Mouse (Mus musculus) inflammation-experienced regulatory T-cells, adult 6 months (primary cell): ENCODE data around the gene Fastkd5. TPM values are rescaled to one million over a fixed set of nuclear protein-coding genes. Genes with fewer than 3 reads are reported as not detected.
"Not testable (repeated sequence)": the region's sequence is repeated elsewhere in the genome, so short reads cannot be mapped to it uniquely, and the experiment has no call there.

Source experiments
- ATAC-seq: one replicate; pipeline ENCODE4 v1.8.0; 2017
- polyA plus RNA-seq, 3 experiments: library from polyadenylated mRNA; unstranded; fragments of 100-300 nt; shearing (Covaris generic); gene quantifications; one replicate each; pipeline ENCODE4 v1.2.1; 2017

Fastkd5 gene
- polyA plus RNA-seq: 10 to 100 TPM in 2 of 3 experiments, 1 to 10 TPM in 1; 8.5 to 11.7 (median 10.3) TPM

DNA sequence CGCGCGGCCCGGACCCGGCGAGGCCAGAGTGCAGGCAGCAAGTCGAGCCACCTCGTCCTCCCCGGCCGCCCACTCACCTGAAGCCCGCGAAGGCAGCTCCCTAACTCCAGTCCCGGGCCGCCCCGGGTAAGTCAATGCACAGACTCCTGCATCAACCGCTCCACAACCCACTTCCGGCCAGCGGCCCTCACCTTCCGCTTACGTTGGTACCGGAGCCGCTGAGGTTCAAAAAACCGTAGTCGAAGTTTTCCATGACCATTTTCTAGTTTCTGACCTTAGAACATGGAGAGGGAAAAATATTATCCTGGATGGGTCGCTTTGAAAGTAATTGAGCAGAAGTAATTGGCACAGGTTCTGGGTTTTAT lies at the start of gene Fastkd5, which contains the start of gene Ubox5:
Gene Fastkd5, minus strand, starts transcription at position 189 of the 365 bp plus-strand sequence.
Gene Ubox5, minus strand, starts transcription at position 200 of the 365 bp plus-strand sequence.
- ATAC-seq: peak; percentile 90

DNA sequence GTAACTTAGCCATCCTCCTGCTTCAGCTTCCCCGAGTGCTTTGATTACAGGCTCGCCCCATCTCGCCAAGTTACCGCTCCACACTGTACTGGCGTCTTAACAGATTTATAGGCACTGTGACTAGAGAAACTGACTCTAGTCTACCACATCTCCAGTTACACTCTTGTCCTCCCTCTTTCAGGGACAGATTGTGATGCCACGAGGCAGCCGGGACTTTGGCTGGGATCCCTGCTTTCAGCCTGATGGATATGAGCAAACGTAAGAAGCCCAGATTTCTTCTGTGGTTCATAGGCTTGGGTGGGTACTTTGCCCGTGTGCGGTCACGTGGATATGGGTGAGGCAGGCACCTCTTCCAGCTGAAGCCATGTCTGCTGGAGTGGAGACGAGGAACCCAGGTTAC lies 49.3 kb upstream of the Fastkd5 start:
- ATAC-seq: no peak

DNA sequence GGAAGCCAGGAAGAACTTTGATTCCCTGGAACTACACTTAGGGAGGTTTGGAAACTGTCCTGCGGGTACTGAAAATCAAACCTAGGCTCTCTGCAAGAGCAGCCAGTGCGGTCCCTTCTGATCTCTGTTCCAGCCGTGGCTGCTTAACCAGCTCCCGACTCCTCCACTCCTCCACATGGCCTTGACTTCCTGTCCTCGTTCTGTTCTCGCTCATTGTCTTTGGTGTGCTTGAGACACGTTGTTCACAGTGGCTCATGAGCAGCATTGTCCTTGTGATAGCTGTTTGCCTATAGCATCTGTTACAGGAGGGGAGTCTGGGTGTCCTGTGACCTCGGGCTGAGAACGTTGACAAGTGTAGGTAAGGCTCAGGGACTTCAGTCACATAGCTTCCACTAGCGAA lies 47.4 kb upstream of the Fastkd5 start:
- ATAC-seq: no peak

DNA sequence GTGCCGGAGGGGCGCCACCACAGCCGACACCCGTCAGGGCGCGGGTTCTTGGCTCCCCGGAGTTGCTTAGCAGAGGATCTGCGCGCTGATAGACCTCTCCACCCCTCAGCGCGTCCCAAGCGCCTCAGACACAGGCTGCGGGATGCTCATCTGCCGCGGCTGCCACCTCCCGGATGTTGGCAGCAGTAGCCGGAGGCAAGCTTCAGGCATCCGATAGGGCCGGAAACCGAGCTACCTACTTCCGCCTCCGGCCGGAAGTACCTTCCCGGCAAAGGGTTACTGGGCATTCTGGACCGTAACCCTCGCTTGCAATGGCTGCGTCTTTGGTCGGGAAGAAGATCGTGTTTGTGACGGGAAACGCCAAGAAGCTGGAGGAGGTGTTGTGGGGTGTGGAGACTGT lies 37.7 kb upstream of the Fastkd5 start, which contains the start of gene Itpa:
Gene Itpa, plus strand, starts transcription at position 52 of the 400 bp plus-strand sequence.
- ATAC-seq: peak; percentile 86

DNA sequence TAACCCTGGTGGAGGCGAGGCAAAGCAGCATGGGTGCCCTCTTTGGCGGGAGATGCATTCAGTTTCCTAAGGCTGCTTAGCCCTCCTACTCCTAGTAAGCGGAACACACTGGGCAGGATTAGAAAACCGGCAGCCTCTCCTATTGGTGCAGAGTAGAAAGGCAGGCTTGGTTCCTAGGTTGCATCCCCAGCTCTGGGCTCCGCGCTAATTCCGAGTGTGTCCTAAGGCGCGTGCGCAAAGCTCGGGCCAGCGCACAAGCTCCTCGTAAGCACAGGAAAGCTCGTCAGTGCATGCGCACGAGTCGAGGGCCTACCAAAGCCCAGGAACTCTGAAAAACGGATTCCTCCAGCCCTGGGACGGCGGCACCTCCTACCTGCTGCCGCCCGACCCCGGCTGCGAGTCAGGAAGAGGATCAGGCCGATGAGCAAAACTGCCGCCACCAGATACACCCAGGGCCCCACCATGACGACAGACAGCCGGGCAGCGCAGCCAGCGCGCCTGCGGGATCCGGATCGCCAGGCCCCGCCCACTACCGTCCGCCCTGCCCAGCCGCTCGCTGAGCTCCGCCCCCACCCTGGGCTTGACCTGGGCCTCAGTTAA lies 34.4 kb upstream of the Fastkd5 start, which contains the start of gene Ddrgk1:
Gene Ddrgk1, minus strand, starts transcription at position 558 of the 600 bp plus-strand sequence.
- peak; percentile 80 for ATAC-seq

DNA sequence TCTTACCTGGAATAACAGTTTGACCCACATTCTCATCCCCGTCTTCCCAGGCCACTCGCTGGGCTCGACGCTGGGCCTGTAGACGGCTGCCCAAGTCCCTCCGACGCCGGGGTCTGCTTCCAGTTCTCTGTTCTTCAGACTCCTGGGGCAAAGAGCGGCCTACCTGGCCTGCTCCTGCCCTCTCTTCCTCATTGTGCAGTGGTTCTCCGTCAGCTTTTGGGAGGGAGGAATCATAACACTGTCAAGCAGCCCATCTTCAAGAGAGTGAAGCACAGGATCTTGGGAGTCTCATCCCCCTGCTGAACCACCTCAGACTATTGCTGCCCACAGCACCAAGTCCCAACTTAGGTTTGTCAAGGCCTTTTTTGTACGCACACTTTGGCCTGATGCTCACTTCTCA lies 33.5 kb upstream of the Fastkd5 start:
- ATAC-seq: no peak

DNA sequence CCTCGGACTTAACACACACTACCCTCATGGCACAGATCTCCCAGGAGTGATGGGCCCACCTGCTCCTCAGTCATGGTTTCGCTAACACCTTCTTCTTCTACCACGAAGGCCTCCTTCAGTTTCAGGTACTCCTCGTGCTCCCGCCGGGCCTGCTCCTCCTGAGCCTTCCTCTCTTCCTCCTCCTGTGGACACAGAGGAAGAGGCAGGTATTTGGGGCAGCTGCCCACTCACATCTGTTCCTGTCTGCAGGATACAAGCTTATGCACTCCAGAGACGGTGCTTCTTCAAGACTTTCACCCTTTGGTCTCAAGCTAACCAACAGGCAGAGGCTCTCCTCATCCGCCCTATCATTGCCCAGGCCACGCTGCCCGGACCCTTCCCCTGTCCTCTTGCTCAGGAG lies 28.7 kb upstream of the Fastkd5 start:
- ATAC-seq: no peak

DNA sequence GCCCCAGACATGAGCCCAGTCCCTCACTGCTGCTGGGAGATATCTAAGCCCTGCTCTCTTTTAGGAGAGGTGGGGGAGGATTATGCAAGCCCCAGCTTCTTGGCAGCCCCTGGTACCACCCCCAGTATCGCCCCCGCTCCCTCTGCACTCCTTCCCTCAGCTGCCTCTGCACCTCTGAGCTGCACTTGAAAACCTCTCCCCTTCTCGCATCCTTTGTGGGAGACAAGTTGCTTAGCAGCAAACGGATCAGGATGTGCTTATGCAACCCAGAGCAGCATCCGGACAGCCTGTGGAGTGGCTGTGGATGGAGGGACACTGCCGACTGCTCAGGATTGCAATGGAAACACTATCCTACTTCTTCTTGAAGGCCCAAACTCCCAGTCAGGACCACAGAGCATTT lies 27.7 kb upstream of the Fastkd5 start:
- ATAC-seq: no peak

DNA sequence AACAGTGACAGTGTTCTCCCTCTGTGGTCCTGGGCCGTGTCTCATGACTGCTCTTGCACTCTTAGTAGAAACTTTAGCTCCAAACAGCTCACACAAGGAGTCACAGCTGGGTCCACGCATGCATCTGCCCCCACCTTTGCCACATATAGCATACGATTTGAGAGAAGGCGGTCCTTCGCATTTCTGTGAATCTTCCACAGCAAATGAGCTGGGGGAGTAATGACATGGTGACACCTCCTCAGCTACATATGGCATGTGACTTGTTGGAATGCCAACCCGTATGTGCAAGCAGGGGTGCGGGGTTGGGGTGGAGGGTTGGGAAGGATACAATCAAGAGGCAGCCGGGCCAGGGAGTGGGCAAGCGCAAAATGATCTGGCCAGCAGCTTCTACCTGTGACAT lies 26.7 kb upstream of the Fastkd5 start:
- no peak for ATAC-seq

DNA sequence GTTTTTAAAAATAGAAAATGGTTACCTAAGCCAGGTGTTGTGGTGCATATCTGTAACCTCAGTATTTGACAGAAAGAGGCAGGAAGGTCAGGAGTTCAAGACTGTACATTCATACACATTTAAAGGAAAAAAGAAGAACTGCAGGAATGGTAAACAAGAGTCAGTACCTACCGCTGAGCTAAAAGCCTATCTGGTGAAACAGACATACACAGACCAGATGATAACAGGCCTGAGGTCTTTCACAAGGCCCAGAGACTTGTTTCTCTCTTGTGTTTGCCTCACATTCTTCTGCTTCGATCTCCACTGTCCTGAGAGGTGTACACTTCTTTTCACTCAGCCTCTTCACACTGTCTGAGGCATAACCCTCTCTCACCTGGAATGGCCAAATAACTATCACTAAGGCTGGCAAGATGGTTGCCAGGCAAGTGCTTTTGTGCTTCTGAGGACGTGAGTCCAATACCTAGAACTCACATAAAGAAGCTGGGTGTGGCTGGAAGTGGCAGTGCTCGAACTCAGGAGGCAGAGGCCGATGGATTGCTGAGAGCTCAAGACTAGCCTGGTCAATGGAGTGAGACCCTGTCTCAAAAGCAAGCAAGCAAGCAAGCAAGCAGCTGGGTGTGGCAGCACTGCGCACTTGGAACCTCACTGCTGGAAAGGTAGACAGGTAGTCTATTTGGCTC lies 26.0 kb upstream of the Fastkd5 start:
- no peak for ATAC-seq

DNA sequence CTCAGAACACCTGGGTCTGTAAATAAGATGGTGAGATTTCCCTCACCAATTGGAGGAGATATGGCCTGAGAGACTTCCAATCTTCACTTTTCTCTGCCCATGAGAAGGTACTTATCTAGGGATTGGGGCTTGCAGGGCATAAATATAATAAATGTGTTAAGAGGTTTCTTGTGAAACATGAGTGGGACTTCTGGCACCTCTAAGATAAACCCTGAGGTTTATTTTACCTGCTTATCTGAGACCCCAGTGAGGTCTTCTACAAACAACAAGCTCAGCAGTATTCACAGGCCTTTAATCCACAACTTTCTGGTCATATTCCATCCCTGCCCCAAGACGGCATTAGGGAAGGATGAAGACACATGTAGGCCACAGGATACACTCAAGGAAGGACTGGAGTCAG lies 23.9 kb upstream of the Fastkd5 start:
- no peak for ATAC-seq

DNA sequence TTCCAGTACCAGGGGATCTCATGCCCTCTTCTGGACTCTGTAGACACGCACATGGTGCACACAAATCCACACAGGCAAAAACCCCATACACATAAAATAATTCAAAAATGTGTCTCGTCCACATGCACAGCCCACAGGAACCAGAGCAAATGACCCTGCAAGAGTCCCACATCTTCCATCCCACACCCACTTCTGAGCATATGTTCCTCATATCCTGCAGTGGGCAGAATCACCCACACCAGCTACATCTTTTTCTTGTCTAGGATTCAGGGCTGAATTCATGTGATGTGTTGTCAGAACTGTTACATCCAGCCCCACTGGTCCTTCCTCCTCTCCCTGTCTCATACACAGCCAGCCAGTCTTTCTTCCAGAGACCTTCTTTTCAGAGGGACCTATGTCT lies 23.5 kb upstream of the Fastkd5 start:
- no peak for ATAC-seq

DNA sequence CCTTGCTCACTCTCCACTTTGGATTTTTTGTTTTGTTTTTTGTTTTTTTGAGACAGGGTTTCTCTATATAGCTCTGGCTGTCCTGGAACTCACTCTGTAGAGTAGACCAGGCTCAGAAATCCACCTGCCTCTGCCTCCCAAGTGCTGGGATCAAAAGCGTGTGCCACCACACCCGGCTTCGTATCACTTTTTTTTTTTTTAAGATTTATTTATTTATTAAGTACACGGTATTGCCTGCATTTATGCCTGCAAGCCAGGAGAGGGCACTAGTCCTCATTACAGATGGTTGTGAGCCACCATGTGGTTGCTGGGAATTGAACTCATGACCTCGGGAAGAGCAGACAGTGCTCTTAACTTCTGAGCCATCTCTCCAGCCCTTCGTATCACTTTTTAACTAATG lies 19.2 kb upstream of the Fastkd5 start:
- ATAC-seq: not testable (repeated sequence)

DNA sequence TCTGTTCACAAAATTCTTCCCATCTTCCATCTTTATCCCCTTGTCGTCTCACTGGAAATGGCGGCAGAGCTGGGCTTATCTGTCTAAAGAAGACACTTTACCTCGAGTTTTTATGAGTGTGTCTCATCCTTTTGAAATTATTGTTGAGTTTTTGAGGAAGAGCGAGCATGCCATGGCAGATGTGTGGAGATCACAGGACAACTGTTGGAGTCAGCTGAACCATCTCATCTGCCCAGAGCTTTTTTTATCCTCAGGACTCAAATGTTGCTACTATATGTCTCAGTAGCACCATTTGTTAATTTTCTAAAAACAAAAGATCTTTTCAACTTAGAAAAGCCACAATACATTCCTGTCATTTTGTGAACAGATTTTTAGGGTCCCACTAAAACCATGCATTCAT lies 15.4 kb upstream of the Fastkd5 start:
- no peak for ATAC-seq

DNA sequence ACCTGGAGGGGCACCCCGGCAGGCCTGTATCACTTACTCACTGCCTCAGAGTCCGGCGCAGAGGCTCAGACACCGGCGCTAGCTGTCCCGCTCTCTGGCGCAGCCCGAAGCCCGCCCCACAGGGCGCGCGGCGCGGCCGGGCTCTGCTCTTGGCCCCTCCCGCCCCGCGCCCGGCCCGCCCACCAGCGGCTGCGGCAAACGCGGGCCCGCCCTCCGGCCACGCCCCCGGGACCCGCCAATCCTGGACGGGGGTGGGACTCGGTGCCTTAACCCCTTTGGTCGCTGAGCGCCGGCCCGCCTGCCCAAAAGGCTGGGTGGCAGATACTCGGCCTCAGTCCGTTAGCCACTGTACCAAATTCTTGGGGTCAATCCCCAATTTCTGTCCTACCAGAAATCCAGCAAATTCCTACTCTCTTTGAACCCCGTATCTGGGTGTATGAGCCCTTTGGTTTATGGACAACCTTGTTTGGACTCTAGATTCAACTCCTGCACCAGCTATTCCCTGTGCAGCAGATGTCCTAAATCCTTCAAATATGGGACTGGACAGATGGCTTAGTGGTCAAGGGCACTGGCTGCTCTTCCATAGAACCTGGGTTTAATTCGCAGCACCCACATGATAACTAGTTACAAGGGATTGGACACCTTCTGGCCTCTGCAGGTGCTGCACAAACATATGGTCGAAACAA lies 13.0 kb upstream of the Fastkd5 start, which contains the start of gene Lzts3:
Gene Lzts3, minus strand, starts transcription at position 120 of the 686 bp plus-strand sequence.
- ATAC-seq: peak; percentile 89

DNA sequence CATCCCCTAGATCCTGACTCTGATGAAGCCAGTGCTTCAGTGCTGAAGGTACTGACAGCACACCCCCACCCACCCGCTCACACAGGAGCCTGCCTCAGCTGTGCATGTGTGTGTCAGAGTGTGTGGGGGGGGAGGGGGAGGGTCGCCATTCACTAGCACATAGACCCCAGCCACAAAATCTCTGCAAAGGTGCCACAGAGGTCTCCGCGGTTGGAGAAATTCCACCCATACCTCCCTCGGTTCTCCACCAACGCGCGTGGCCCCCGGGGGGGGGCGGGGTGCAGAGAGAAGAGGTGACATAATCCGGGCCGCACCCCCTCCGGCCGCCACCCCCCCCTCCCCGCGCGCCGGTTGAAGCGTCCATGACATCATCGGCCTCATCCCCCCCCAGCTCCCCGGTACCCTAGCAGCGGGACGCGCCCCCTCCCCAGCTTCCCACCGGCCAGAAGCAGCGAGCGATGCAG lies 12.4 kb upstream of the Fastkd5 start:
- peak; percentile 40 for ATAC-seq

DNA sequence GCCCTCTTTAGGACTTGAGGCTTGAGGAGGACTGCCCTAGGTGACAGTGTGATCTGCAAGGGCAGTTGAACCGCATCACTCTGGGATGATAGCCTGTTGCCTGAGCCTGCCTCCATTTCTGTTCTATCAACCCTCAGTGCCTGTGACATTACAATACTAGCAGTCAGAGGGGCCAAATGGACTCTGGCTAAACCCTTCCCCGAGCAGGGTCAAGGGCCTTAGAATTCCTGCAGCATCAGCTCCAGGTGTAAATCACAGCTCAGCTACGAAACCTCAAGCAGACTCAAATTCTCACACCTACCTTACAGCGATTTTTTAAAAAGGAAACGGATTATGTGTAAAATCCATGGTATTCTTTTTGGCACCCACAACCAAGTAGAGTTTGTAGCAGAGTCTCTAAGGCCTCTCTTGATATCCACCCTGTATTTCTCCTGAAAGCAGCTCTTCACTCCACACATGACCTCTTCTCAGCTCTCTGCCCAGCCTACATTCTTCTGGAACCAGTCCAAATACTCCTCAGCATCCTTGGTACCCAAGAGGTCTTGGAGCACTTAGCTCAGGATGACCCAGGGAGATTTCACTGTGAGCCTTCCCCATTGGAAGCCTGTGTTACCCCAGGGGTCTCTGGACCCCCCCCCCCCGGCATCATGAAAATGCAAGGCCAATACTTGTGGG lies 11.7 kb upstream of the Fastkd5 start:
- ATAC-seq: no peak

DNA sequence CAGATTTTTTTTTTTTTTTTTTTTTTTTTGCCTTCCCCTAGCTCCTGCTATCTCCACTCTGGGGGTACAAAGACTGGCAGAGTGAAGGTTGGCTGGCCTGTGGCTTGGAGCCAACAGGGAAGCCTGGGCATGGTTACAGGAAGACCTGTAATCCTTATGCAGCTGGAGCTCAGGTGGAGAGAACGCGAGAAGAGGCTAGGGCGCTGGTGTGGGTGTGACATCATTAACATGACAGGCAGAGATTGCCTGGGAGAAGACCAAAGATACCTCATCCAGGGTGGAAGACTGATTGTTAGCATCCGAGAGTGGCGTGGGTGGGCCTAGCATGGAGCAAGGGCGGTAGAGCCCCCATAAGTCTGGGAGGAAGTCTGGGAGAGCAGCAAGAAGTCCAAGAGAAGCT lies 9.4 kb upstream of the Fastkd5 start:
- no peak for ATAC-seq

DNA sequence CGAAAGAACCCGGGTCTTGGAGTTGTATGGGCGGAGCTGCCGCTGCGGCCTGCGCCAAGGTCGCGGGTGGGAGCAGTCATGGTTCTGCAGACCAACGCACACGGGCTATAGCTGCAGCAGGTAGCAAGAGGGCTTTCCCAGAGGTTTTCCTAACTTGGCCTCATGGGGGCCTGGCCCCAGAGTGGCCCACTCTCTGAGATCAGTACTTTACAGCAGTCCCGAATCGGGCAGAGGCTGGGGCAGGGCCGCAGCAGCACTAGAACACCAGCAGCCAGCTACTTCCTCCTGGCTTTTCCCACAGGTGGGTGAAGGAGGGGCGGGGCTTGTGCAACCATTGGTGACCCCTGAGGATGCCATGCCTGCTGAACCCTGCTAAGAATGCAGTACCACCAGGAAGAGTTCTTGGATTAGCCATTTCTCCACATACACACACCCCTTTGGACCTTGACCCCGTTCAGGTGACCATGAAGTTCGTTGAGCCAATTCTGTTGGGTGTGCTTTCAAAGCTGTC lies 8.3 kb upstream of the Fastkd5 start:
- ATAC-seq: no peak

DNA sequence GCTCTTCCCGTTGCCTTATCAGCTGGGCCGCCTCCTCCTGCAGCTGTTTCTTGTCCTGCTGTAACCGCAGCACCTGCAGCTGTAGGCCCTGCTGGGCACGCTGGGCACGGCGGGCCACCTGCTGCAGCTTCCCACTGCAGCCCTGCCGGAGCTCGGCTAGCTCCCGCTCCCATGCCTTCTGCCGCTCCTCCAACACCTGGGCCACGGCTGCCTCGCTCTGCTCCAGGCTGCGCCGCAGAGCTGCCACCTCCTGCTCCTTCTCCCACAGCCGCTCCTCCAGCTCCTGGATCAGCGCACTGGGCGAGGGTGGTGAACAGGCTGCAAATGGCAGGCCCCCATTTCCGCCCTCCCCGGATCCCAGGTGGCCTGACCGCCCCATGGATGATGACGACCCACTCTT lies 6.0 kb upstream of the Fastkd5 start:
- peak; percentile 20 for ATAC-seq

DNA sequence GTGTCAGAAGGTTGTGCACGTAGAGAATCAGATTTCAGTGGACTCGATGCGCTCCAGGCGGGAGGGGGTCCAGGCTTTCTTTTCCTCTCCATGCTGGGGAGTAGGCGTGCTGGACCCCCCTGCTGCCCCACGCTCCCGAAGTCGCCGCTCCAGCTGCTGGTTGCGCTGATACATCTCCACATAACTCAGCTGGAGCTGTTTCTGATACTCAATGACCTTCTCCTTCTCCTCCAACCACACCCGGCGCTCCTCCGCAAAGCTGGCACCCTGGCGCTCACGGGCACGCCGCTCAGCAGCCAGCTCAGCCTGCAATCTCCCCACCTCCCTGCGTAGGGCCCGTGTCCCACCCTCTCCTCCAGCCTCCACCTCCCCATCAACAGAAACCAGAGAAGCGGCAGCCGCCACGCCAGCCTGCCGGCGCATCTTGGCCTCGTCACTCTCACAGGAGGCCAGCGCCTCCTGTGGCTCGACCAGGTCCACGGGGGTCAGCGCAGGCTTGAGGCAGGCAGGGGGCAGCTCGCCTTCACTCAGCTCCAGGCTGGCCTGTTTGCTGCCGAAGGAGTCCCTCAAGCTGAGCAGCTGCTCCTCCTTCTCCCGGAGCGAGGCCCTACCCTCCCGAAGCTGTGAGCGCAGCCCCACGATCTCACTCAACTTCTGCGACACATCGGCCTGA lies 5.0 kb upstream of the Fastkd5 start:
- ATAC-seq: peak; percentile 29
